Mouse (Mus musculus) gastrocnemius, postnatal 4 days (tissue): ENCODE results near the gene Camkmt. TPM values are rescaled to one million over a fixed set of nuclear protein-coding genes. Genes with fewer than 3 reads are reported as not detected.

Source experiments
- DNase-seq, 2 experiments: peaks; one replicate each; pipeline ENCODE4 v3.0.0; 2021 to 2022; ENCODE audit warnings: low spot score in 2 of 2, mixed read lengths in 2 of 2
- total RNA-seq, 2 experiments: library from RNA; stranded (reverse); gene quantifications; 2 replicates each; pipeline ENCODE4 v1.2.3; 2021

The Camkmt gene
- total RNA-seq, 2 experiments from 2014 or later: 4.8 to 5.2 TPM

- DNase-seq: no peak
These were observed 398.5 kb downstream of the Camkmt start for GRCm38 (mm10) chr17:85488601-85489487.

- DNase-seq: no peak
These were observed 399.2 kb downstream of the Camkmt start for GRCm38 (mm10) chr17:85489488-85489980.

GRCm38 (mm10) chr17:85491491-85491890 is 401.1 kb downstream of the Camkmt start:
- no peak for DNase-seq

GRCm38 (mm10) chr17:85493521-85493920 is 403.2 kb downstream of the Camkmt start:
- no peak for DNase-seq

GRCm38 (mm10) chr17:85495012-85495754 is 404.8 kb downstream of the Camkmt start:
- no peak for DNase-seq

- no peak for DNase-seq
These were observed 405.5 kb downstream of the Camkmt start for GRCm38 (mm10) chr17:85495871-85496270.

- DNase-seq: no peak
These were observed 414.5 kb downstream of the Camkmt start for GRCm38 (mm10) chr17:85504888-85505287.

- DNase-seq: no peak
These were observed 416.1 kb downstream of the Camkmt start for GRCm38 (mm10) chr17:85506206-85507088.

- DNase-seq: no peak
These were observed 416.7 kb downstream of the Camkmt start for GRCm38 (mm10) chr17:85507089-85507460.

Other genes starting within 250 kb of the Camkmt start
- 100 to 1,000 TPM; 140 to 148 TPM for gene Ppm1b, start 133.8 kb upstream of the Camkmt start, total RNA-seq
- under 1 TPM; 0.22 to 0.26 TPM for gene Slc3a1, start 62.2 kb upstream of the Camkmt start, total RNA-seq
- 100 to 1,000 TPM; 179 to 185 TPM for gene Prepl, start 311 bp upstream of the Camkmt start, total RNA-seq